Mouse (Mus musculus) liver (tissue): ENCODE data around the gene Slc9a3.

ENCODE experiments used
- DNase-seq: peaks from one replicate; pipeline ENCODE4 v3.0.0-alpha.2; 2020; ENCODE audit warnings: mixed read lengths

Gene Slc9a3

GRCm38 (mm10) chr13:74145983-74146622, 24.8 kb downstream of the Slc9a3 start:
- DNase-seq: no peak

- no peak for DNase-seq
Observed at GRCm38 (mm10) chr13:74147327-74147726, 26.1 kb downstream of the Slc9a3 start.

GRCm38 (mm10) chr13:74166348-74167056, 45.2 kb downstream of the Slc9a3 start:
- DNase-seq: peak; percentile 83

GRCm38 (mm10) chr13:74167057-74167413, 45.8 kb downstream of the Slc9a3 start:
- DNase-seq: no peak

- DNase-seq: no peak
Observed at GRCm38 (mm10) chr13:74167492-74167891, 46.2 kb downstream of the Slc9a3 start.

- DNase-seq: no peak
Observed at GRCm38 (mm10) chr13:74169446-74170164, 48.3 kb downstream of the Slc9a3 start.

- DNase-seq: no peak
Observed at GRCm38 (mm10) chr13:74172036-74172435, 50.8 kb downstream of the Slc9a3 start.

- DNase-seq: no peak
Observed at GRCm38 (mm10) chr13:74183011-74183695, 61.9 kb downstream of the Slc9a3 start.

- DNase-seq: no peak
Observed at GRCm38 (mm10) chr13:74192613-74193012, 71.4 kb downstream of the Slc9a3 start.

GRCm38 (mm10) chr13:74196451-74196850, 75.2 kb downstream of the Slc9a3 start:
- DNase-seq: no peak

- peak; percentile 89 for DNase-seq
Observed at GRCm38 (mm10) chr13:74208317-74208985, 87.2 kb downstream of the Slc9a3 start, which contains the start of gene Exoc3. Gene Exoc3, minus strand, starts transcription at chr13:74208732.

GRCm38 (mm10) chr13:74208986-74209345, 87.7 kb downstream of the Slc9a3 start:
- DNase-seq: peak; percentile 12

- DNase-seq: no peak
Observed at GRCm38 (mm10) chr13:74218441-74218840, 97.2 kb downstream of the Slc9a3 start.
